Comparison of ENCODE assay signal across 20 mouse cellular contexts in the genomic region with DNA sequence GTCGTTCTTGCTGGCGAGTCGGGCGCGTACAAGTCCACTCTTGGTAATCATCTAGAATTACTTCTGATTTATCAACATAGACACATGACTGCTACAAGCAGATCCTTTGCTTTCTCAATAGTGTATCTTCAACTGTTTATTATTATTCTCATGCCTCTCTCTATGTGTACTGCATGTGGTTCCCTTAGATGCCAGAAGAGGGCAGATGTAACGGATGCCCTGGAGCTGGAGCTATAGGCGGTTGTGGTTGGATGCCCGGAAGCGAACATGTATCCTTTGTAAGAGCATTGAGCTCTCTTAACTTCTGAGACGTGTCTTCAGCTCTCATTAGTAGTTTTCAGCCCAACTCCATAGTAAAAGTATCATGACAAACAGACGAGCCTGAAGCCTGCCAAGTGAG. TPM values are rescaled to one million over a fixed set of nuclear protein-coding genes. Genes with fewer than 3 reads are reported as not detected.
A peak's percentile ranks its signal among the peaks of the same experiment; 100 is the strongest.
DNase-seq lines count a peak whose midpoint lies in the region; ATAC-seq and TF ChIP-seq lines count a peak whose summit lies in the region.
"Had no signal": no experiment of that assay in that cellular context is flagged by ENCODE, and none has a peak within 500 bp of the region (broad histone marks: within the 10 kb centered on the region; RNA-seq: fewer than 3 reads in every experiment).

No protein-coding gene starts in this region.

- no peak overlapping the region for H3K4me3 ChIP-seq in intestine, postnatal 0 days (ENCODE audit: low read depth, low read length)
- no peak overlapping the region for H3K4me3 ChIP-seq in intestine, embryonic 15.5 days (replicated peaks)
- no peak overlapping the region for H3K4me3 ChIP-seq in stomach, postnatal 0 days (ENCODE audit: low read depth, low read length)
- H3K4me3 ChIP-seq: embryonic facial prominence, embryonic 15.5 days; limb, embryonic 15.5 days had no signal

- no peaks in the 10 kb centered on the region for H3K27me3 ChIP-seq in intestine, postnatal 0 days (replicated peaks; ENCODE audit: control insufficient read depth, insufficient read depth, low read length)
- H3K27me3 ChIP-seq in intestine, embryonic 15.5 days (replicated peaks), result no peaks in the 10 kb centered on the region
- no peaks in the 10 kb centered on the region for H3K27me3 ChIP-seq in stomach, postnatal 0 days (ENCODE audit: control insufficient read depth, insufficient read depth, low read length)
- H3K27me3 ChIP-seq: embryonic facial prominence, embryonic 15.5 days; limb, embryonic 15.5 days had no signal

- H3K4me2 ChIP-seq in intestine, postnatal 0 days (replicated peaks; ENCODE audit: low read depth), result no peak overlapping the region
- no peak overlapping the region for H3K4me2 ChIP-seq in intestine, embryonic 15.5 days (replicated peaks)
- no peak overlapping the region for H3K4me2 ChIP-seq in stomach, postnatal 0 days (replicated peaks; ENCODE audit: low read depth)
- H3K4me2 ChIP-seq: embryonic facial prominence, embryonic 15.5 days; limb, embryonic 15.5 days; midbrain, embryonic 11.5 days had no signal

- no peak overlapping the region for H3K9ac ChIP-seq in intestine, postnatal 0 days (ENCODE audit: low read depth, low read length)
- no peak overlapping the region for H3K9ac ChIP-seq in intestine, embryonic 15.5 days
- no peak overlapping the region for H3K9ac ChIP-seq in stomach, postnatal 0 days (ENCODE audit: low read length)
- H3K9ac ChIP-seq: embryonic facial prominence, embryonic 15.5 days; limb, embryonic 15.5 days had no signal

- 92% methylated on average over 11 of the region's 11 CpGs for WGBS in intestine, postnatal 0 days
- 94% methylated on average over 11 of the region's 11 CpGs for WGBS in intestine, embryonic 15.5 days
- WGBS in stomach, postnatal 0 days, result 93% methylated on average over 11 of the region's 11 CpGs

- no peaks in the 10 kb centered on the region for H3K36me3 ChIP-seq in intestine, postnatal 0 days (ENCODE audit: control insufficient read depth, insufficient read depth)
- no peaks in the 10 kb centered on the region for H3K36me3 ChIP-seq in intestine, embryonic 15.5 days
- no peaks in the 10 kb centered on the region for H3K36me3 ChIP-seq in stomach, postnatal 0 days (ENCODE audit: control insufficient read depth, insufficient read depth, low read length)
- H3K36me3 ChIP-seq: embryonic facial prominence, embryonic 15.5 days; limb, embryonic 15.5 days had no signal

- no peaks in the 10 kb centered on the region for H3K9me3 ChIP-seq in intestine, postnatal 0 days (ENCODE audit: control insufficient read depth)
- H3K9me3 ChIP-seq in intestine, embryonic 15.5 days, result no peaks in the 10 kb centered on the region
- H3K9me3 ChIP-seq in stomach, postnatal 0 days (ENCODE audit: control insufficient read depth, low read length), result no peaks in the 10 kb centered on the region
- H3K9me3 ChIP-seq: embryonic facial prominence, embryonic 15.5 days; limb, embryonic 15.5 days had no signal

- peak; percentile 47 for DNase-seq in thymus, postnatal 4 days
- DNase-seq in thymus, adult 18-20 months, result no peak
- DNase-seq in T-cell, adult 2 months (ENCODE audit: low spot score), result peak; percentile 14
- DNase-seq in stomach, postnatal 0 days (ENCODE audit: low spot score), result no peak
- no peak for DNase-seq in adrenal gland, postnatal 4 days (ENCODE audit: low spot score in 2 of 2)
- no peak for DNase-seq in gastrocnemius, adult 8-10 months (ENCODE audit: low spot score in 2 of 2)
- DNase-seq: adrenal gland, adult 8-10 months; cerebellum, adult 8-10 months; heart, postnatal 36 days had no signal

- TF ChIP-seq EP300 in stomach, postnatal 0 days (optimal IDR thresholded peaks at IDR 0.05), result no peak

- H3K4me1 ChIP-seq in intestine, postnatal 0 days (replicated peaks; ENCODE audit: control insufficient read depth, insufficient read depth, low read length), result no peaks in the 10 kb centered on the region
- H3K4me1 ChIP-seq in intestine, embryonic 15.5 days (replicated peaks), result no peaks in the 10 kb centered on the region
- H3K4me1 ChIP-seq in stomach, postnatal 0 days (replicated peaks; ENCODE audit: control insufficient read depth, insufficient read depth), result no peaks in the 10 kb centered on the region
- H3K4me1 ChIP-seq: embryonic facial prominence, embryonic 15.5 days had no signal

- H3K27ac ChIP-seq in intestine, postnatal 0 days (ENCODE audit: low read depth, low read length), result no peak overlapping the region
- no peak overlapping the region for H3K27ac ChIP-seq in intestine, embryonic 15.5 days
- no peak overlapping the region for H3K27ac ChIP-seq in stomach, postnatal 0 days (replicated peaks)
- H3K27ac ChIP-seq: embryonic facial prominence, embryonic 15.5 days; hindbrain, postnatal 0 days; limb, embryonic 15.5 days had no signal

- ATAC-seq in intestine, postnatal 0 days, result no peak
- ATAC-seq in intestine, embryonic 15.5 days, result no peak
- ATAC-seq in stomach, postnatal 0 days (ENCODE audit: low FRiP score, low TSS enrichment), result no peak
- ATAC-seq: hindbrain, postnatal 0 days had no signal

- peak; percentile 48 for TF ChIP-seq CTCF in intestine, postnatal 0 days (IDR thresholded peaks at IDR 0.05; ENCODE audit: low read depth)
- TF ChIP-seq CTCF in stomach, postnatal 0 days (IDR thresholded peaks at IDR 0.05; ENCODE audit: low read depth), result peak; percentile 40

RNA-seq across cellular contexts. Expression of gene Insl5, which starts 16.4 kb away (rescaled TPM):
- polyA plus RNA-seq in intestine, postnatal 0 days (2015; fragmentation: Nextera tagmentation; extraction: Ambion mirVana), result 14.0 and 18.0 TPM in 2 replicates
- 0.64 and 1.8 TPM in 2 replicates for polyA plus RNA-seq in intestine, embryonic 15.5 days (2015; fragmentation: Nextera tagmentation; extraction: Ambion mirVana)
- polyA plus RNA-seq in stomach, postnatal 0 days (2015; fragmentation: Nextera tagmentation; extraction: Ambion mirVana), result not detected in 2 replicates
- not detected for total RNA-seq in adrenal gland, postnatal 4 days (2021)
- total RNA-seq in gastrocnemius, adult 8-10 months (2022), result not detected
- total RNA-seq: adrenal gland, adult 8-10 months; heart, adult 8-10 months; heart, postnatal 36 days; hindbrain, postnatal 0 days had no signal
- polyA plus RNA-seq: C2C12; embryonic facial prominence, embryonic 15.5 days; forebrain, embryonic 11.5 days; hindbrain, postnatal 0 days; kidney, embryonic 14.5 days; limb, embryonic 15.5 days; lung, embryonic 16.5 days had no signal

Comparison
In these comparisons a context has a peak if more than half of its experiments do, and no peak if none do; other contexts are left out.
1. DNase-seq: peak in thymus, postnatal 4 days (single experiment) and T-cell, adult 2 months (single experiment); none in thymus, adult 18-20 months (0 of 2), stomach, postnatal 0 days (single experiment), adrenal gland, postnatal 4 days (0 of 2) and gastrocnemius, adult 8-10 months (0 of 2).